Mouse (Mus musculus): ENCODE data around the gene Hp. TPM values are rescaled to one million over a fixed set of nuclear protein-coding genes. Genes with fewer than 3 reads are reported as not detected.

The Hp gene
- total RNA-seq (2014; fragmentation: Nextera tagmentation) (5.8 TPM in 1 of 2 replicates, not detected in the other), total RNA-seq (2017) (2.4 and 2.8 TPM in 2 replicates)

- ATAC-seq (replicated peaks; ENCODE audit: low FRiP score, low TSS enrichment, poor library complexity, severe bottlenecking), result no peak
Observed at GRCm38 (mm10) chr8:109578900-109579301, at the start of gene Hp. Gene Hp, minus strand, starts transcription at chr8:109579172.

GRCm38 (mm10) chr8:109628638-109629037 lies 49.7 kb upstream of the Hp start:
- ATAC-seq (replicated peaks; ENCODE audit: low FRiP score, low TSS enrichment, poor library complexity, severe bottlenecking), result no peak

GRCm38 (mm10) chr8:109615569-109615968 lies 36.6 kb upstream of the Hp start:
- no peak for ATAC-seq (replicated peaks; ENCODE audit: low FRiP score, low TSS enrichment, poor library complexity, severe bottlenecking)

GRCm38 (mm10) chr8:109614243-109615210 lies 35.6 kb upstream of the Hp start, which contains the start of gene Pkd1l3:
Gene Pkd1l3, plus strand, starts transcription at chr8:109614517.
- ATAC-seq (replicated peaks; ENCODE audit: low FRiP score, low TSS enrichment, poor library complexity, severe bottlenecking), result peak; percentile 87

- no peak for ATAC-seq (replicated peaks; ENCODE audit: low FRiP score, low TSS enrichment, poor library complexity, severe bottlenecking)
Observed at GRCm38 (mm10) chr8:109609153-109609502, 30.2 kb upstream of the Hp start.

- peak; percentile 98 for ATAC-seq (replicated peaks; ENCODE audit: low FRiP score, low TSS enrichment, poor library complexity, severe bottlenecking)
Observed at GRCm38 (mm10) chr8:109608271-109609152, 29.5 kb upstream of the Hp start, which contains the start of gene Dhodh. Gene Dhodh, minus strand, starts transcription at chr8:109608673.

GRCm38 (mm10) chr8:109607650-109608049 lies 28.7 kb upstream of the Hp start:
- ATAC-seq (replicated peaks; ENCODE audit: low FRiP score, low TSS enrichment, poor library complexity, severe bottlenecking), result peak; percentile 34

GRCm38 (mm10) chr8:109606725-109607124 lies 27.8 kb upstream of the Hp start:
- no peak for ATAC-seq (replicated peaks; ENCODE audit: low FRiP score, low TSS enrichment, poor library complexity, severe bottlenecking)

GRCm38 (mm10) chr8:109595854-109596253 lies 16.9 kb upstream of the Hp start:
- ATAC-seq (replicated peaks; ENCODE audit: low FRiP score, low TSS enrichment, poor library complexity, severe bottlenecking), result peak; percentile 65

- peak; percentile 56 for ATAC-seq (replicated peaks; ENCODE audit: low FRiP score, low TSS enrichment, poor library complexity, severe bottlenecking)
Observed at GRCm38 (mm10) chr8:109593117-109593788, 14.3 kb upstream of the Hp start.

- peak; percentile 45 for ATAC-seq (replicated peaks; ENCODE audit: low FRiP score, low TSS enrichment, poor library complexity, severe bottlenecking)
Observed at GRCm38 (mm10) chr8:109592164-109592563, 13.2 kb upstream of the Hp start.

GRCm38 (mm10) chr8:109591367-109591766 lies 12.4 kb upstream of the Hp start:
- ATAC-seq (replicated peaks; ENCODE audit: low FRiP score, low TSS enrichment, poor library complexity, severe bottlenecking), result peak; percentile 56

- no peak for ATAC-seq (replicated peaks; ENCODE audit: low FRiP score, low TSS enrichment, poor library complexity, severe bottlenecking)
Observed at GRCm38 (mm10) chr8:109590901-109591300, 11.9 kb upstream of the Hp start.

GRCm38 (mm10) chr8:109586972-109587504 lies 8.1 kb upstream of the Hp start:
- ATAC-seq (replicated peaks; ENCODE audit: low FRiP score, low TSS enrichment, poor library complexity, severe bottlenecking), result no peak

- ATAC-seq (replicated peaks; ENCODE audit: low FRiP score, low TSS enrichment, poor library complexity, severe bottlenecking), result 0 out of 2 replicates have a peak, but pooled peaks have one; percentile 28
Observed at GRCm38 (mm10) chr8:109585652-109586051, 6.7 kb upstream of the Hp start.

- ATAC-seq (replicated peaks; ENCODE audit: low FRiP score, low TSS enrichment, poor library complexity, severe bottlenecking), result no peak
Observed at GRCm38 (mm10) chr8:109584830-109585229, 5.9 kb upstream of the Hp start.

- no peak for ATAC-seq (replicated peaks; ENCODE audit: low FRiP score, low TSS enrichment, poor library complexity, severe bottlenecking)
Observed at GRCm38 (mm10) chr8:109584293-109584692, 5.3 kb upstream of the Hp start.

- ATAC-seq (replicated peaks; ENCODE audit: low FRiP score, low TSS enrichment, poor library complexity, severe bottlenecking), result no peak
Observed at GRCm38 (mm10) chr8:109576311-109576710, 2.7 kb downstream of the Hp start.

- no peak for ATAC-seq (replicated peaks; ENCODE audit: low FRiP score, low TSS enrichment, poor library complexity, severe bottlenecking)
Observed at GRCm38 (mm10) chr8:109571139-109571538, 7.8 kb downstream of the Hp start.
